Mouse (Mus musculus) kidney, adult 2 months (tissue): ENCODE measurements around the gene Erich3.

ENCODE experiments used
- CTCF ChIP-seq: fragments of 200-500 bp; conservative IDR thresholded peaks from 2 replicates; pipeline ENCODE4 v1.5.1; 2011; ENCODE audit warnings: low read depth, mild to moderate bottlenecking, control low read depth, low read length, moderate library complexity, mixed read lengths; ENCODE audit not compliant: insufficient read depth, insufficient read length
- POLR2A ChIP-seq: fragments of 200-500 bp; IDR thresholded peaks from one replicate; pipeline ENCODE4 v1.6.1; 2011; ENCODE audit warnings: low read depth, low read length, control low read depth

DNA sequence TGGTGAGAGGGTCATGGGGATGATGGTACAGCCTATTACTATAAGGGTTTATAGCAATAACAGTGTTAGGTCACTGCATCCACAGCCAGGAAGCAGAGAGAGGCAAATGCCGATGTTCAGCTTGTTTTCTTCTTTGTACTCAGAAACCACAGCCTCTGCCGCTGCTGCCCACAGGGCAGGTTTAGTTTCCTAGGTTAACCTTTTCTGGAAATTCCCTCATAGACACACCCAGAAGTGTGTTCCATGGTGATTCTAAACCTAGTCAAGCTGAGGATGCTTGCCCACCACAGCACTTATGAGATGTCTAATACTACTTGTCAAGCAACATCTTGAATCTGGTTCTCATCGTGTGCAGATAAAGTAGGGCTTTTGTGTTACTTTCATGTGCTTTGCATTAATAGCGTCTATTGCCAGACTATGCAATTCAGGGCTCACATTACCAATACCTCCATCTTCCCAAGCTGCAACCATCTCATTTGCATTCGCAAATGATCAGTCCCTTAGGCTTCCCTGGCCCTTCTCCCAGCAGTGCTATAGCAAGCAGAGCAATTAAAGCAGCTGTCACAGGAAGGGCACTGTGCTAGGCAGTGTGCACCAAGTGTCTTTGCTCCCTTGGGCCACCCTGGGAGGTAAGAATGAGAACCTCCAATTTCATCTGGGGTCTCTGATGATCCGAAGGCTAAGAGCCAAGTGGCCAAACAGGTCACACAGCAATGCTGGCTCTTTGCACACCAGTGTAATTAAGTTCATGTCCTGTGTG, 115.4 kb downstream of the Erich3 start:
- TF ChIP-seq CTCF: no peak
- TF ChIP-seq POLR2A: no peak
